Mouse (Mus musculus) stomach, postnatal 0 days (tissue): ENCODE measurements at regions not wholly inside any gene's neighbourhood (a gene's known extent, or its start where the extent isn't known, plus 50 kb on each side); places are given as distances from the start of the nearest gene placed in this dataset.

Experiments
- ATAC-seq: fragments of 200-750 bp; cut with Nextera tagmentation; 2 replicates; pipeline ENCODE4 v1.8.0; 2017; ENCODE audit not compliant: low FRiP score, low TSS enrichment
- DNase-seq: peaks from one replicate; pipeline ENCODE4 v3.0.0-alpha.2; 2016; ENCODE audit warnings: low spot score
- H3K27ac ChIP-seq: fragments of 300-500 bp; sonication (generic); replicated peaks from 2 replicates; pipeline ENCODE4 v1.5.1; 2014; ENCODE audit warnings: mild to moderate bottlenecking, control low read depth
- H3K27me3 ChIP-seq: fragments of 300-500 bp; sonication (generic); 2 replicates; pipeline ENCODE4 v1.6.1; 2014; ENCODE audit warnings: low read length; ENCODE audit not compliant: control insufficient read depth, insufficient read depth
- H3K36me3 ChIP-seq: fragments of 300-500 bp; sonication (generic); 2 replicates; pipeline ENCODE4 v1.6.1; 2014; ENCODE audit warnings: low read length, mixed read lengths; ENCODE audit not compliant: control insufficient read depth, insufficient read depth
- H3K4me1 ChIP-seq: fragments of 300-500 bp; sonication (generic); replicated peaks from 2 replicates; pipeline ENCODE4 v1.6.1; 2014; ENCODE audit warnings: antibody characterized with exemption; ENCODE audit not compliant: control insufficient read depth, insufficient read depth
- H3K4me2 ChIP-seq: fragments of 300-500 bp; sonication (generic); replicated peaks from 2 replicates; pipeline ENCODE4 v1.6.1; 2014; ENCODE audit warnings: low read depth, mild to moderate bottlenecking, control low read depth, moderate library complexity
- H3K4me3 ChIP-seq: fragments of 300-500 bp; sonication (generic); 2 replicates; pipeline ENCODE4 v1.5.1; 2014; ENCODE audit warnings: low read depth, low read length, control low read depth
- H3K9ac ChIP-seq: fragments of 300-500 bp; sonication (generic); 2 replicates; pipeline ENCODE4 v1.6.1; 2014; ENCODE audit warnings: mild to moderate bottlenecking, low read length, control low read depth, mixed read lengths
- H3K9me3 ChIP-seq: fragments of 300-500 bp; sonication (generic); 2 replicates; pipeline ENCODE4 v1.6.1; 2016; ENCODE audit warnings: low read length; ENCODE audit not compliant: control insufficient read depth
- CTCF ChIP-seq: IDR thresholded peaks from 2 replicates; pipeline ENCODE4 v1.5.1; 2016; ENCODE audit warnings: antibody characterized with exemption, low read depth, mild to moderate bottlenecking, moderate library complexity
- EP300 ChIP-seq: optimal IDR thresholded peaks from 2 replicates; pipeline ENCODE3; 2016; ENCODE audit warnings: antibody characterized with exemption
- WGBS: fragments of 180-500 bp; shearing (Covaris S2); extraction: QIAGEN DNeasy Blood & Tissue Kit; methylation state at CpG from one replicate; pipeline ENCODE4 v1.1.7; 2014; 5-methylcytosine and 5-hydroxymethylcytosine counted together

DNA sequence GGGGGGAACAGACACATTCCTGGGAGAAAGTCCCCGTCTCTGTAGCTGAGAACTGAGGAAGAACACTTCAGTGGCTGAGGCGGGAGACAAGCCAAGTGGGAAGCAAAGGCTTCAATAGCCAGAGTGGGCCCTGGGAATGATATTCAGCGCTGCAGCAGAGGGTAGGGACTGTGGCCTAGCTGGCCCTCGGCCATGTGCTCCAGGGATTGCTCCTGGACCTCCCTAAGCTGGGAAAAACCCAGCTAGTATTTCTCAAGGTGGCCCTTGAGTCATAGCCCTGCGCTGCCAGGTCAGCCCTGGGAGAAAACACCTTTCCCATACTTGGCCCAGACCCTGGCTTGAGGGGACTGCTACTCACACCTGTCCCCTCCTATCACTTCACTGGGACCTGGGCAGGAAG, 77.2 kb upstream of the Tle3 start:
- no peak for ATAC-seq
- Histone ChIP-seq H3K27ac (no peak overlapping the region), H3K9ac (no peak overlapping the region), H3K9me3 (no peaks in the 10 kb centered on the region), H3K27me3 (no peaks in the 10 kb centered on the region), H3K4me1 (no peaks in the 10 kb centered on the region), H3K4me2 (no peak overlapping the region), H3K4me3 (no peak overlapping the region), H3K36me3 (no peaks in the 10 kb centered on the region)
- TF ChIP-seq EP300 (no peak), CTCF (no peak)
- WGBS = 83% methylated on average over 5 of the region's 5 CpGs
- no peak for DNase-seq

DNA sequence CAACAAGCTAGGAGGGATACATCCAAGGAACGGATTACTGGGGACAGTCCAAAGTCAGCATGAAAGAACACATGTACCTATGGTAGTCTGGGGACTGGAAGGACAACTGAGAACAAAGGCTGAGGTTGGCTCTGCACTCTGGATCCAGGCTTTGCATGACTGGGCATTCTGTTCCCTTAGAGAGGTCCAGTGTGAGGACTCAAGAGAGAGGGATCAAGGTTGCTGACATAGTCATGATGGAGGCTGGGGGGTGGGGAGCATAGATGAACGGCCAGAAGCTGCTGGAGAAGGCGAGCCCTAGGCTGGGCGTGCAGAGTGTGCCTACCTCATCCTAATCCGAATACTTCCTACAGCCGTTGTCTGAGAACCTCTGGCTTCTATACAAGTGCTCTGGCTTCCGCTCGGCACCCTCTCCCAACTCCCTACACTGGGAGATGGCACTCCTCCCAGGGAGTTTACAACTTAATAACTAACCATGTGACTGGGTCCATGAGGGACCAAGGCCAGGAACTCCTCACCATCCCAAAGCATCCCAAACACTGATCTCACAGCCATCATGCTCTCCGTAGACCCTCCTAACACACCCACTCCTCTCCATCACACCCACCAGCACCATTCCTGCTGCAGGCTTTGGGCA, 75.7 kb upstream of the Tle3 start:
- Histone ChIP-seq H3K4me1 (no peaks in the 10 kb centered on the region), H3K4me3 (no peak overlapping the region), H3K4me2 (no peak overlapping the region), H3K27ac (no peak overlapping the region), H3K9ac (no peak overlapping the region), H3K9me3 (no peaks in the 10 kb centered on the region), H3K36me3 (no peaks in the 10 kb centered on the region), H3K27me3 (no peaks in the 10 kb centered on the region)
- ATAC-seq (no peak), DNase-seq (no peak)
- WGBS = 87% methylated on average over 9 of the region's 9 CpGs
- TF ChIP-seq CTCF (no peak), EP300 (no peak)

DNA sequence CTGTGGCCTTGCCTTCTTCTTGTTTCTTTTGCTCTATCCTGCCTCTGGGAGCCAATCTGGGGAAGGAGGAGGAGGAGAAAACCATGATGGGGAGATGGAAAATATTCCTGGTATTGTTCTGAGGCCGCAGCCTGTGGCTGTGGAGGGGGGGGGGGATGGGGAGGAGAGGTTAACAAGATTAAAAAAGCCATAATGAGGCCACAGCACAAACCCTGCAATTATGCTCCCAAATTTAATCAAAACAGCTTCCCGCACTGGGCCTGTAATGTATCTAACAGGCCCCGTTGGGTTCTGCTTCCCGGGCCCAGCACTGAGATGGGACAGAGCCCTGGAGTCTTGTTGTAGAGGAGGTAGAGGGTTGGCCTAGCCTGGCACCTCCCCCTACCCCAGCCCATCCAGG, 74.8 kb upstream of the Tle3 start:
- no peaks in the 10 kb centered on the region for H3K36me3 ChIP-seq
- TF ChIP-seq EP300 = no peak
- no peak for TF ChIP-seq CTCF
- H3K4me2 ChIP-seq = no peak overlapping the region
- no peak overlapping the region for H3K4me3 ChIP-seq
- H3K9ac ChIP-seq = no peak overlapping the region
- ATAC-seq (no peak), DNase-seq (no peak)
- 62% methylated on average over 4 of the region's 4 CpGs for WGBS
- no peak overlapping the region for H3K27ac ChIP-seq
- H3K9me3 ChIP-seq = no peaks in the 10 kb centered on the region
- no peaks in the 10 kb centered on the region for H3K4me1 ChIP-seq
- H3K27me3 ChIP-seq = no peaks in the 10 kb centered on the region

DNA sequence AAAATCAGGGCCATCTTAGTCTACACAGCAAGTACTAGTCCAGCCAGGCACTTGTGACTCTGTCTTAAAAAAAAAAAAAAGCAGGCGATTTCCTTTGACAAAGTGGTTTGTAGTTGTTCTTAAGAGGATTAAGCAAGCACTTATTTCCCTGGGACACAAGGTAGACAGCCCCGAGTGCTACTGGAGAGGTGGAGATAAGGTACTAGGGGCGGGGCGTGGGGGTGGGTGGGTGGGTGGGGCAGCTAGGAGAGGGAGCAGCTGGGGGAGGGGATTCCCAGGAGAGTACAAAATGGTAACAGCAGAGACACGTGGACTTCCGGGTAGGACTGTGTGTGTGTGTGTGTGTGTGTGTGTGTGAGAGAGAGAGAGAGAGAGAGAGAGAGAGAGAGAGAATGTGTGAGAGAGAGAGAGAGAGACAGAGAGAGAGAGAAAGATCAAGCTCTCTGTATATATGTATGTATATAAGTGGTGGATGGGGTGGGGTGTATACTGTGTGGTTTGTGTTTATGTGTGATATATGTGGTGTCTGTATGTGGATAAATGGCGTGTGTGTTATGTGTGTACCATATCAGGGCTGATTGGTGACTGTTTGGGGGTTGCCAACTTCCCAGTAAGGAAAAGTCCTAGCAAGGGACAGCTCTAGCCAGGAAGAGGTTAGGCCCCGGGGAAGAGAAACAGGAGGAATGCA, 72.1 kb upstream of the Tle3 start:
- H3K27me3 ChIP-seq = no peaks in the 10 kb centered on the region
- no peak for DNase-seq
- TF ChIP-seq CTCF = no peak
- TF ChIP-seq EP300 = no peak
- WGBS = 51% methylated on average over 8 of the region's 8 CpGs
- H3K9ac ChIP-seq = no peak overlapping the region
- no peak overlapping the region for H3K27ac ChIP-seq
- ATAC-seq = peak; percentile 24; the same call in 1 of the 2 replicates
- H3K4me2 ChIP-seq = no peak overlapping the region
- H3K4me1 ChIP-seq = no peaks in the 10 kb centered on the region
- no peaks in the 10 kb centered on the region for H3K36me3 ChIP-seq
- no peak overlapping the region for H3K4me3 ChIP-seq
- H3K9me3 ChIP-seq = no peaks in the 10 kb centered on the region

DNA sequence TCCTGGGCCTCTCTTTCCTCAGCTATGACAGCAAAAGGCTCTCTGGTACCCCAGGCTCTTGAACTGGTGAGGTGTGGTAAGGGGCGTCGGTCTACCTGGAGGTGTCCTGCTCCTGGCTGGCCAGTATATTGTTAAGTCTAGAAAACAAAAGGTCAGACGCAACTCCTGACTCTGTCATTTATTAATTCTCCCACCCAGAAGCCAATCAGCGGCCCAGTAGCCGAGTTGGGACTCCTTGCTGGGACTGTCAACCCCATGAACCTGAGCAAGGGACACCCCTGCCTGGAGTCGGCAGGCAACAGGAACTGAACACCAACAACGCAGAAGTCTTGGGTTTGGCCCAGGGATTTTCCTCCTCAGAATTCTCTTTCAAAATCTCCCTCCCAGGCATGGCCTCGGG, 71.1 kb upstream of the Tle3 start:
- WGBS = 86% methylated on average over 8 of the region's 8 CpGs
- H3K9ac ChIP-seq = no peak overlapping the region
- no peak overlapping the region for H3K4me2 ChIP-seq
- H3K4me3 ChIP-seq = no peak overlapping the region
- H3K9me3 ChIP-seq = no peaks in the 10 kb centered on the region
- H3K27me3 ChIP-seq = no peaks in the 10 kb centered on the region
- H3K4me1 ChIP-seq = no peaks in the 10 kb centered on the region
- H3K36me3 ChIP-seq = no peaks in the 10 kb centered on the region
- H3K27ac ChIP-seq = no peak overlapping the region
- TF ChIP-seq CTCF (no peak), EP300 (no peak)
- ATAC-seq = 0 out of 2 replicates have a peak, but pooled peaks have one; percentile 10
- no peak for DNase-seq

DNA sequence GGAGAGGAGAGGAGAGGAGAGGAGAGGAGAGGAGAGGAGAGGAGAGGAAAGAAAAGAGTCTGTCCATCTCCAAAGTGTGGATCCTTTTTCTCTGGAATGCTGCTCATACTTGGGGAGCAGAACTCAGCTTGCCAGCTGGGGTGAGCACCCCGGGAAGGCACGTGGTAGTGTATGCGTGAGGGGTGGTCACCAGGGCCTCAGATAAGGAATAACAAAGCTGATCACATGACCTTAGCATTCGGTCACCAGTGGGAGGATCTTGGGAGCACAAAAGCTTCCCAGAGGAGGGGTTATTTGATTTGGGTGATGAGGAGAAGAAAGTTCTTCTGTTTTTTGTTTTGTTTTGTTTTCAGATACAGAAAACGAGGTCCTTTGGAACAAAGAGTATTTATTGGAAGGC, 69.4 kb upstream of the Tle3 start:
- Histone ChIP-seq H3K9ac (no peak overlapping the region), H3K27me3 (no peaks in the 10 kb centered on the region), H3K4me3 (no peak overlapping the region), H3K4me2 (no peak overlapping the region), H3K36me3 (no peaks in the 10 kb centered on the region), H3K9me3 (no peaks in the 10 kb centered on the region), H3K27ac (no peak overlapping the region), H3K4me1 (no peaks in the 10 kb centered on the region)
- ATAC-seq (no peak), DNase-seq (no peak)
- no peak for TF ChIP-seq CTCF
- no peak for TF ChIP-seq EP300
- 15% methylated on average over 5 of the region's 5 CpGs for WGBS
